Mouse (Mus musculus): ENCODE measurements at regions not wholly inside any gene's neighbourhood (a gene's known extent, or its start where the extent isn't known, plus 50 kb on each side); places are given as distances from the start of the nearest gene placed in this dataset.

DNA sequence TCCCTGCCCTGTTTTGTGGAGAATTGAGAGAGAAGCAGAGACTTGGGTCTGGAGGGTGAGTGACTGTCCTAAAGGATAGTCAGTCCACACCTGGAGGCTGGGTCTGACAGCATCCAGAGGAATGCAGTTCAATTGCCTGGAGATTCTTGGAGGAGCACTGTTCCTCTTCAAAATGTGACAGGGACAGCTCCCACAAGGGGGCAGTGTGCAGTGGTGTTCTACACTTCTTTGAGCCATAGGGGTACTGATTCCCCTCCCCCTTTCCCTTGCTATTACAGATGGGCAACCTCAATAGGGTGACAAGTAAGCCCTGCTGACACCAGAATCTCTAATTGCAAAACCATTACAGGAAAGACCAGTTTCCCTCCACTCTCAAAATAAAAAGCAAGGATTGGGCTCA, 63.7 kb upstream of the Gm773 start:
- no peak for DNase-seq (ENCODE audit: extremely low read depth, insufficient read length, low spot score)

DNA sequence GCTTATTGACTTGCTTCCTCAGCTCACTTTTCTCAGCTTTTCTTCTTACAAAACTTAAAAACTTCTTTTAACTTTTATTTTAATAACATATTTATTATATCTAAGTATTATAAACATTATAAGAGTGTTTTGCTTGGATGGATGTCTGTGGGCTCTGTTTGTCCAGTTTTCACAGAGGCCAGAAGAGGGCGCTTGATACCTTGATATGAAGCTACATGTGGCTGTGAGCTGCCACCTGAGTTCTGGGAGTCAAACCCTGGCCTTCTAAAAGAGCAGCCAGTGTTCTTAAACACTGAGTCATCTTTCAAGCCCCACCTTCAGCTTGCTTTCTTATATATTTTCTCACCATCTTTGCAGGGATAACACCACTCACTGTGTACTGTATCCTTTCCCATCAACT, 61.5 kb upstream of the Gm773 start:
- peak; percentile 3 for DNase-seq (ENCODE audit: extremely low read depth, insufficient read length, low spot score)

DNA sequence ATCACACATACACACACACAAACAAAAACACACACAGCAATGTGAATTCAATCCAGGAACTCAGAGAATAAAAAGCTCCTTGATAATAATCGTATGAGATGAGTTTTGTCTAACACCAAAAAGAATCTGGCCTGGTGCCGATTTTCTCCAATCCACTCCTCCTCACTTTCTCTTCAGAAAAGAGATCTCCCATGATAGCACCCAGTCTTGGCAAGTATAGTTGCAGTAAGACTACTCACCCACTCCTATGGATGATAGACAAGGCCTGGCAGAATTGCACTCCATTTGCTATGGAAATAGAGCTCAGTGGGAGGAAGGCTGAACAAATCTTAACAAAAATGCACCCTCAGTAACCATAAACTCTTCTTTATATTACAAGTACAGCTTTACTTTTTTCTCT, 57.0 kb upstream of the Gm773 start:
- no peak for DNase-seq (ENCODE audit: extremely low read depth, insufficient read length, low spot score)
